Mouse (Mus musculus) heart, postnatal 4 days (tissue): ENCODE measurements at regions not wholly inside any gene's neighbourhood (a gene's known extent, or its start where the extent isn't known, plus 50 kb on each side); places are given as distances from the start of the nearest gene placed in this dataset.

Source experiments
- DNase-seq: peaks from one replicate; pipeline ENCODE4 v3.0.0; 2021

- no peak for DNase-seq
Observed at GRCm38 (mm10) chr10:117579210-117579609, 50.1 kb upstream of the Cpm start.

- DNase-seq: no peak
Observed at GRCm38 (mm10) chr10:117578696-117579146, 50.6 kb upstream of the Cpm start.

DNA sequence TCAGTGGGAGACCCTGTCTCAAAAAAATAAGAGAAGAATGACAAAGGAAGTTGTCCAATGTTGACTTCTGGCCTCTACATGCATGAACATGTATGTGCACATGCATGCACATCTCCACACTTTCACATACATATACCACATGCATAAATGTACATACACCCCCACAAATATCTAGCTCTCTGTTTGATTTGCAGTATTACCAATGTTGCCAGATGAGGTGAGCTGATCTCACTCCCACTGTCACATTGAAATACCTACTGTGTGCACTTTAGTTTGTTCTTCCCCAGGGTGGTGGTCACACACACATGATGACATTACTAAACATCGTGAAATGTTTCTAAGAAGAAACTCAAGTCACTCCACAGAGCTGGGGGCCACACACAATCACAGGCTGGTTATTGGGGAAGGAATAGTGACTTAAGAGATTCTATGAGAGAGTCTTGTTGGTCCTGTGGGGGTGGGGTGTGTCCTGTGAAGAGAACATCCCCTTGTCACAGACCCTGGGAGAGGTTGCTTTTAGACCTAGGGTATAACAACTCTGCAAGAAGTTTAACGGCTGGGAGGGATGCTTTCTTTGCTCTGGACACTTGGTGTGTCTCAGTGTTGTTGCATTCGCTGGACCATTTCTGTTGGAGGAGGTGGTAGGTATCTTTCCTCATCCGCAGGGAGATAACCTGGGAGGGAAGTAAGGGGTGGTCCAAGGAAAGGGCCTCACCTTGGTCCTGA lies 51.2 kb upstream of the Cpm start:
- no peak for DNase-seq

DNA sequence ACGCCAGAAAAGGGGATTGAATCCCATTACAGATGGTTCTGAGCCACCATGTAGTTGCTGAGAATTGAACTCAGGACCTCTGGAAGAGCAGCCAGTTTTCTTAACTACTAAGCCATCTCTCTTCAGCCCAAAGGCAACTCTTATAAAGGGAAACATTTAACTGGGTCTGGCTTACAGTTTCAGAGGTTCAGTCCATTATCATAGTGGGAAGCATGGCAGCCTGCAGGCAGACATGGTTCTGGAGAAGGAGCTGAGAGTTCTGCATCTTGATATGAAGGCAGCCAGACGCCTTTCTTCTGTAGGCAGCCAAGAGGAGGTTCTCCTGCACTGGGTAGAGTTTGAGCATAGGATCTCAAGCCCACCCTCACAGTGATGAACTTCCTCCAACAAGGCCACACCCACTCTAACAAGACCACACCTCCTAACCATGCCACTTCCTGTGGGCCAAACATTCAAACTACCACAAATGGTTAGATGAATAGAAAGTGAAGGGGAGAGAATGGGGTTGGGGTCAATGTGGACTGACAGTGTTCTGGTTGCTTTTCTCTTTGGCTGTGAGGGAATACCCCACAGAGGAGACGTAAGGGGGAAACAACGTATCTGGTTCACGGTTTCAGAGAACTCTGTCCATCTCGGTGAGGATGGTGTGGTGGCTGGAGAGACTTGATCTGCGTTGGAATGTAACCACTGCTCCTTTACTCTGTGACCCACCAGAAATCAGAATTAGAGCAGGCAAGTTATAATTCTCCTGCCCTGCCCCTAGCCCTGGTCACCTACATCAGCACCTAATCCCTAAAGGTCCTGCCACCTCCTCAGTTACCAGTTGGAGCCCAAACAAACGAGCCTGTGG lies 52.2 kb upstream of the Cpm start:
- DNase-seq: no peak

DNA sequence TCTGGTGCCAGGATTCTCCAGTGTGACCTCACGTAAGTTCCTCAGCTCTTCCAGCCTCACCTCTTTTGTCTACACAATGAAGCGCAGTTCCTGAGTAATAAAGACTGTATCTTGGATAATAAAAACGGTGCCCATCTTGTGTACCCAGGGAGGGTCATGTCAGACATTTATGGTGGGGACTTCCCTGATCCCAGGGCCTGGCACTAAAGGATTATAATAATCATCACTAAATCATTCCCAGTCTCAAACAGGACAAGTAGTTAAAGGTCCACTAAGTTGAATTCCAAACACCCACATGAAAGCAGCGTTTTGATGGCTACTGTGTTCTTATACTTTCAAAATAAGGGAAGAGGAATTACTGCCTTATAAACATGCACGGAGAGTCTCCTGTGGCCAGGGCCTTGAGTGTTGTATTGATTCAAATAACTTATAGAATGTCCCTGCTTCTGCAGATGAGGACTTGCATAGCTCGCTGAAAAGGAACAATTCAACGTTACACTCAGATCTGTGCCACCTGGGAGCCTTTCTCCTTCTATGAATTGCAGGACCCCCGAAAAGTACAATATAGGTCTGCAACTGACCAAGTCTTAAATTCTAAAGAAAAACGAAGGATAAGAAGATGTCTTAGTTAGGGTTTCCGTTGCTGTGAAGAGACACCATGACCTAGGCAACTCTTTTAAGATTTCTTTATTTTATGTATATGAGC lies 53.0 kb upstream of the Cpm start:
- DNase-seq: no peak

GRCm38 (mm10) chr10:117575404-117576153 lies 53.7 kb upstream of the Cpm start:
- no peak for DNase-seq

DNA sequence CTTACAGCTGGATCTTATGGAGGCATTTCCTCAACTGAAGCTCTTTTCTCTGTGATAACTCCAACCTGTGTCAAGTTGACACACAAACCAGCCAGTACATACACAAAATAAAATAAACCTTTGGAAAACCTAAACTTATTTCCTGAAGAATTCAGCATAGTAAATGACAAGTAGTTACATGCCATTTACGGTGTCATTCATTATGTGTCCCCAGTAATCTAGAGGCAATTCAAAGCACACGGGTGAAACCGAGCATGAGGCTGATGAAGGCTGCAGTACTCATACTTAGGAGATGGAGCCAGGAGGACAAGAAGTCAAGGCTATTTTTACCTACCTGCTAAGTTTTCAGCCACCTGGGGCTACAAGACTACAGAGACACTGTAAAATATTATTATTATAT lies 54.4 kb upstream of the Cpm start:
- DNase-seq: no peak

DNA sequence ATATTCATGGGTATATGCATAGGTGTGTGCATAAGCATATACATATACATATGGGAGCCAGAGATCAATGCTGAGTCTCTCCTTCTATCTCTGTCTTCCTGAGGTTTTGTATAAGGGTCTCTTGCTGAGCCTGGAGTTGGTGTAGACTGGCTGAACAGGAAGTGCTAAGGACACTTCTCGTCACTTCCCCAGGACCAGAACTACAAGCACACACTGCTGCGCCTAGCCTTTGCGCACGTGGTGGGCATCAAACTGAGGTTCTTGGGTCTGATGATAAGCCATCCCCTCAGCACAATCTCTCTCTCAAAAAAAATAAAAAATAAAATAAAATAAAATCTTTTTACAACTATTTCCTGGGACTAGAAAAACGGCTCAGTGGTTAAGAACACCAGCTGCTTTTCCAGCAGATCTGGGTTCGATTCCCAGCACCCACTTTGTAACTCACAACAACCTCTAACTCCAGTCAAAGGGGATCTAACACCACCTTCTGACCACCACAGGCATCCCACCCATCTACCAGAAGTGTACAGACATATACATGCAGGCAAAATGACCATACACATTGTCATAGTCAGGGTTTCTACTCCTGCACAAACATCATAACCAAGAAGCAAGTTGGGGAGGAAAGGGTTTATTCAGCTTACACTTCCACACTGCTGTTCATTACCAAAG lies 55.1 kb upstream of the Cpm start:
- DNase-seq: no peak

GRCm38 (mm10) chr10:117573596-117573850 lies 55.8 kb upstream of the Cpm start:
- DNase-seq: no peak

DNA sequence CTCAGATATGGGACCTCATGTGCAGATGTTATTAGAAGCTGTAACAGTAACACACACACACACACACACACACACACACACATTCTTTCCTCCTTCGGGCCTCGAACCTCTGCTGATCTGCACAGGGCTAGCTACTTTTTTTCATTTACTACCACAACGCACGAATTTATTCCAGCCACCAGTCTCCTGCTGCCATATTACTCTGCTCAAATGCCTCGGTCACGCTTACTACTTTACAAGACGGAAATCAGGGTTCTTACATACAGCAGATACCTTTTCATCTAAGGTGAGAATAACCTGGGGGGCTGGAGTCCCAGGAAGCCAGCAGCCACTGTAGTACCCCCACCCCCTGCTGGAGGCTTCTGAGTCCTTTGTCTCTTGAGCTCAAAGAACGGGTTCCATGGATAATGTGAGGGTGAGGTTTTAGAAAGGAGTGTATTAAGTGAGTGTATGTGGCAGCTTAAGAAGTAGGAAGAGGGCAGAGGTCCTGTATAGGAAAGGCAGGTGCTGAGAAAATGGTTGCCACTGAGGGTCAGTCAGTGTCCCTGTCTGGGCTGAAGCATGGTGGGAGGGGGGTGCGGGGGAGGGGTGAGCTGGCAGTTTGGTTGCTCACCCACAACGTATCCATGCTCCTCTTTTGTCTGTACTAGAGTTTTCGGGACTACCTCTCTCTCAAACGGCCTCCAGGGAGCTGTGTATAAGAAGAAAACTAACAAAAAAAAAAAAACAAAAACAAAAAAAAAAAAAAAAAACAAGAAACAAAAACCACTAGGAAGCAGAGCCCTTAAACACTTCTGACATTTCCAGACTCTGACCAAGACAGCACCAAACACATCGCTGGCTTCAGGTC lies 56.3 kb upstream of the Cpm start:
- no peak for DNase-seq

GRCm38 (mm10) chr10:117571891-117572573 lies 57.3 kb upstream of the Cpm start:
- DNase-seq: peak; percentile 21

GRCm38 (mm10) chr10:117570971-117571861 lies 58.1 kb upstream of the Cpm start:
- peak; percentile 13 for DNase-seq

- no peak for DNase-seq
Observed at GRCm38 (mm10) chr10:117570091-117570970, 59.0 kb upstream of the Cpm start.

- no peak for DNase-seq
Observed at GRCm38 (mm10) chr10:117569301-117570079, 59.8 kb upstream of the Cpm start.

- no peak for DNase-seq
Observed at GRCm38 (mm10) chr10:117568472-117569300, 60.6 kb upstream of the Cpm start.

- DNase-seq: no peak
Observed at GRCm38 (mm10) chr10:117568138-117568387, 61.2 kb upstream of the Cpm start.
